19 mouse cellular contexts compared by ENCODE assay signal in genomic region chr10:112009511-112009910, GRCm38 (mm10). TPM values are rescaled to one million over a fixed set of nuclear protein-coding genes. Genes with fewer than 3 reads are reported as not detected.
DNase-seq lines count a peak whose midpoint lies in the region; TF ChIP-seq lines count a peak whose summit lies in the region.
"Not testable (repeated sequence)": the region's sequence is repeated elsewhere in the genome, so short reads cannot be mapped to it uniquely, and the experiment has no call there.
"Had no signal": no experiment of that assay in that cellular context is flagged by ENCODE, and none has a peak within 500 bp of the region (broad histone marks: within the 10 kb centered on the region; RNA-seq: fewer than 3 reads in every experiment).

No protein-coding gene starts in this region.

- not testable (repeated sequence) for H3K27me3 ChIP-seq in CH12.LX (replicated peaks)

- TF ChIP-seq RAD21 in CH12.LX (IDR thresholded peaks at IDR 0.05; ENCODE audit: low read depth, low read length) = not testable (repeated sequence)

- in situ Hi-C loops in CH12.LX (cut with MboI; ENCODE audit: low pct_ligation_motif_present, low pct_unique_long_range_greater_than_20kb, low sequenced_read_pairs) = not testable (repeated sequence)

- not testable (repeated sequence) for H3K9me3 ChIP-seq in CH12.LX (replicated peaks; ENCODE audit: low read length)

- peak; percentile 58; the same call in 1 of the 2 replicates for TF ChIP-seq EP300 in CH12.LX (IDR thresholded peaks at IDR 0.05; ENCODE audit: low read length)

- not testable (repeated sequence) for H3K79me2 ChIP-seq in CH12.LX (replicated peaks; ENCODE audit: control insufficient read depth, extremely low read depth, insufficient read depth, poor library complexity, severe bottlenecking)

- not testable (repeated sequence) for TF ChIP-seq CTCF in CH12.LX (conservative IDR thresholded peaks at IDR 0.05 in 1 of 2, IDR thresholded peaks at IDR 0.05 in 1 of 2; ENCODE audit: low read depth in 2 of 2, low read length in 2 of 2)

- DNase-seq in CH12.LX (ENCODE audit: extremely low read depth) = not testable (repeated sequence)
- DNase-seq in induced T-regulatory cell, adult 2 months (ENCODE audit: low read depth) = peak; percentile 45

- H3K4me3 ChIP-seq in CH12.LX (replicated peaks in 1 of 3; ENCODE audit: low read depth in 2 of 3, low read length in 2 of 3, poor library complexity in 1 of 3) = not testable (repeated sequence)

- TF ChIP-seq POLR2A in CH12.LX (IDR thresholded peaks at IDR 0.05; ENCODE audit: low read depth, low read length) = not testable (repeated sequence)

- dilution Hi-C loops in CH12.LX (cut with MboI; ENCODE audit: extremely low pct_ligation_motif_present, extremely low pct_unique_long_range_greater_than_20kb, low sequenced_read_pairs) = not testable (repeated sequence)

- H3K27ac ChIP-seq in CH12.LX (ENCODE audit: insufficient read depth, low read depth) = not testable (repeated sequence)

- H3K4me1 ChIP-seq in CH12.LX (ENCODE audit: control insufficient read depth in 1 of 2, insufficient read depth in 2 of 2) = not testable (repeated sequence)

- H3K4me2 ChIP-seq in CH12.LX (ENCODE audit: insufficient read depth, low read depth, poor library complexity, severe bottlenecking) = not testable (repeated sequence)

- not testable (repeated sequence) for H3K36me3 ChIP-seq in CH12.LX (replicated peaks in 1 of 2; ENCODE audit: control insufficient read depth in 1 of 2, insufficient read depth in 1 of 2, low read length in 1 of 2)

- not testable (repeated sequence) for H3K9ac ChIP-seq in CH12.LX (ENCODE audit: insufficient read depth, low read depth)

TF ChIP-seq in CH12.LX, 34 proteins besides CTCF, POLR2A, EP300 and RAD21:
- TF ChIP-seq IRF4 (IDR thresholded peaks at IDR 0.05; ENCODE audit: low read depth, low read length) = 0 out of 2 replicates have a peak, but pooled peaks have one; percentile 55

RNA-seq across cellular contexts. Expression of gene Glipr1, which starts 7.1 kb away (rescaled TPM):
- total RNA-seq in CH12.LX (2012; rRNA removed) = 341 and 362 TPM in 2 replicates
- total RNA-seq in CH12.LX (2014; rRNA removed) = 907 and 1,004 TPM in 2 replicates
- polyA plus RNA-seq in CH12.LX (2012; ENCODE audit: insufficient read length, low read depth) = 471 and 472 TPM in 2 replicates

RNA-seq across cellular contexts. Expression of gene Krr1, which starts 37.0 kb away (rescaled TPM):
- total RNA-seq in CH12.LX (2012; rRNA removed) (56.9 and 72.5 TPM in 2 replicates), CH12.LX (2014; rRNA removed) (108 and 124 TPM in 2 replicates)
- 58.7 and 68.7 TPM in 2 replicates for polyA plus RNA-seq in CH12.LX (2012; ENCODE audit: insufficient read length, low read depth)

RNA-seq across cellular contexts. Expression of gene Glipr1l1, which starts 50.5 kb away (rescaled TPM):
- total RNA-seq in CH12.LX (2012; rRNA removed) (not detected in 2 replicates), CH12.LX (2014; rRNA removed) (not detected in 2 replicates)
- polyA plus RNA-seq in CH12.LX (2012; ENCODE audit: insufficient read length, low read depth) = not detected in 2 replicates
- total RNA-seq: adrenal gland, adult 18-20 months; adrenal gland, adult 2 months; adrenal gland, adult 8-10 months; adrenal gland, postnatal 10 days; adrenal gland, postnatal 14 days; adrenal gland, postnatal 25 days; adrenal gland, postnatal 36 days; adrenal gland, postnatal 4 days; ES-E14; MEL had no signal
- polyA plus RNA-seq: activated CD4-positive, CD25-positive, alpha-beta regulatory T cell, adult 4 months; adrenal gland, adult 2 months; brain, embryonic 14.5 days; C2C12; CD4-positive, CD25-positive, alpha-beta regulatory T cell, adult 4 months; cerebellum, adult 2 months; G1E; Patski had no signal
